Comparison of ENCODE assay signal across 9 mouse cellular contexts in genomic region chr16:33673530-33674109, GRCm38 (mm10). TPM values are rescaled to one million over a fixed set of nuclear protein-coding genes. Genes with fewer than 3 reads are reported as not detected.
DNase-seq lines count a peak whose midpoint lies in the region; ATAC-seq and TF ChIP-seq lines count a peak whose summit lies in the region.
"Had no signal": no experiment of that assay in that cellular context is flagged by ENCODE, and none has a peak within 500 bp of the region (broad histone marks: within the 10 kb centered on the region; RNA-seq: fewer than 3 reads in every experiment).

No protein-coding gene starts in this region.

- peak; percentile 40 for DNase-seq in kidney, adult 11 months
- no peak for DNase-seq in kidney, adult 8-10 months
- peak; percentile 84 for DNase-seq in brain, embryonic 14.5 days (ENCODE audit: low read depth)
- peak; percentile 71 for DNase-seq in gastrocnemius, postnatal 25 days
- no peak for DNase-seq in yolk sac, embryonic 10.5 days (ENCODE audit: low spot score)
- no peak for DNase-seq in left cerebral cortex, adult 18-20 months (ENCODE audit: low spot score in 2 of 2)
- DNase-seq: liver, embryonic 13.5 days had no signal

- peaks cover 6% of the 10 kb centered on the region for H3K4me1 ChIP-seq in midbrain, embryonic 12.5 days
- H3K4me1 ChIP-seq: liver, embryonic 13.5 days had no signal

- no peak for TF ChIP-seq CTCF in brain, embryonic 14.5 days (IDR thresholded peaks at IDR 0.05; ENCODE audit: borderline replicate concordance, extremely low read depth, insufficient read depth, insufficient read length)

- no peak for TF ChIP-seq POLR2A in brain, embryonic 14.5 days (IDR thresholded peaks at IDR 0.05; ENCODE audit: borderline replicate concordance, extremely low read depth, insufficient read depth, insufficient read length, poor library complexity, severe bottlenecking)

- 49% methylated on average over 14 of the region's 14 CpGs for WGBS in midbrain, embryonic 12.5 days

- H3K4me2 ChIP-seq in midbrain, embryonic 12.5 days (replicated peaks) = no peak overlapping the region
- H3K4me2 ChIP-seq: liver, embryonic 13.5 days had no signal

- no peaks in the 10 kb centered on the region for H3K27me3 ChIP-seq in midbrain, embryonic 12.5 days
- H3K27me3 ChIP-seq: liver, embryonic 13.5 days had no signal

- H3K4me3 ChIP-seq in midbrain, embryonic 12.5 days = no peak overlapping the region
- H3K4me3 ChIP-seq: liver, embryonic 13.5 days had no signal

- H3K9me3 ChIP-seq in midbrain, embryonic 12.5 days = no peaks in the 10 kb centered on the region
- H3K9me3 ChIP-seq: liver, embryonic 13.5 days had no signal

- ATAC-seq in midbrain, embryonic 12.5 days (ENCODE audit: low FRiP score, low read depth) = peak; percentile 78
- ATAC-seq in megakaryocyte-erythroid progenitor cell, adult 5-6 weeks (replicated peaks; ENCODE audit: low FRiP score, low TSS enrichment, poor library complexity, severe bottlenecking) = no peak

- no peaks in the 10 kb centered on the region for H3K36me3 ChIP-seq in midbrain, embryonic 12.5 days
- H3K36me3 ChIP-seq: liver, embryonic 13.5 days had no signal

- no peak overlapping the region for H3K9ac ChIP-seq in midbrain, embryonic 12.5 days (replicated peaks)
- H3K9ac ChIP-seq: liver, embryonic 13.5 days had no signal

- H3K27ac ChIP-seq in midbrain, embryonic 12.5 days (replicated peaks) = peak overlapping the region; percentile 62
- H3K27ac ChIP-seq: liver, embryonic 13.5 days had no signal

RNA-seq across cellular contexts. Expression of gene Heg1, which starts 10.6 kb away (rescaled TPM):
- 17.4 and 23.4 TPM in 2 replicates for polyA plus RNA-seq in brain, embryonic 14.5 days (2012; rRNA removed)
- 10 to 100 TPM; 46.0 to 47.0 TPM for total RNA-seq in gastrocnemius, postnatal 25 days (2021)
- polyA plus RNA-seq in midbrain, embryonic 12.5 days (2016; fragmentation: Nextera tagmentation; extraction: Ambion mirVana) = 34.1 and 39.9 TPM in 2 replicates
- total RNA-seq in megakaryocyte-erythroid progenitor cell, adult 5-6 weeks (2014; fragmentation: Nextera tagmentation) = 54.2 and 70.0 TPM in 2 replicates
- 88.3 and 91.5 TPM in 2 replicates for total RNA-seq in megakaryocyte-erythroid progenitor cell, adult 5-6 weeks (2017)
- 10 to 100 TPM; 25.0 to 25.2 TPM for total RNA-seq in left cerebral cortex, adult 18-20 months (2021)

Comparison
In these comparisons a context has a peak if more than half of its experiments do, and no peak if none do; other contexts are left out.
1. DNase-seq: peak in kidney, adult 11 months (single experiment), brain, embryonic 14.5 days (single experiment) and gastrocnemius, postnatal 25 days (single experiment); none in kidney, adult 8-10 months (0 of 2), yolk sac, embryonic 10.5 days (single experiment) and left cerebral cortex, adult 18-20 months (0 of 2).